Mouse (Mus musculus): ENCODE measurements around the gene Fam3c.

DNA sequence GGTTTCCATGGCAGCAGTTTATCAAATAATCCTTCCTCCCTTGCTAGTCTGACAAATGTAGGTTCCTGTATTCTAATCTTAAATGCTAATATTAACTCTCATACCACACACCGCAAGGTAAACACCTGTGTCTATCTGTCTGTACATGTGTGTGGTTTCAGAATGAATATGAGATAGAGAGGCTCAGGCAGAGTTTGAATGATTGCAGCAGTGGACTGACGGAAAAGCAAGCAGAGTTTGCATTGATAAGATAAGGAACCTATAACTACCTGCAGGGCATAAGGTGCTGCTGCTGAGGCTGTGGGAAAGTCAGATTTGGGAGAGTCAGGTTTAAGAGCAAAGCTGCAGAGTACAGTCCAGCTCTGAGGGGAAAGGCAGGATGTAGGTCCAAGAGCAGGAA lies 10.9 kb upstream of the Fam3c start:
- TF ChIP-seq POLR2A (IDR thresholded peaks at IDR 0.05; ENCODE audit: control insufficient read depth, extremely low read depth, insufficient read depth, low read length, poor library complexity) (no peak), CTCF (IDR thresholded peaks at IDR 0.05; ENCODE audit: borderline replicate concordance, control insufficient read depth, extremely low read depth, insufficient read depth, low read length, poor library complexity) (no peak)
